Mouse (Mus musculus) CH12.LX (cell line): Measurements from ENCODE around the gene Il17rb. TPM values are rescaled to one million over a fixed set of nuclear protein-coding genes. Genes with fewer than 3 reads are reported as not detected.

Source experiments
- DNase-seq: peaks from one replicate; pipeline ENCODE4 v3.0.0-alpha.2; 2013; ENCODE audit errors: extremely low read depth
- H3K27ac ChIP-seq: 2 replicates; pipeline ENCODE4 v1.5.1; 2012; ENCODE audit warnings: low read depth, mild to moderate bottlenecking, control low read depth, moderate library complexity; ENCODE audit not compliant: insufficient read depth
- H3K27me3 ChIP-seq: replicated peaks from 2 replicates; pipeline ENCODE3; 2012; ENCODE audit warnings: inconsistent platforms
- H3K36me3 ChIP-seq, 2 experiments: replicated peaks in 1 of 2; 2 replicates each; pipeline versions ENCODE3 to v1.6.1; 2012; ENCODE audit warnings: inconsistent platforms in 1 of 2, low read length in 1 of 2, mild to moderate bottlenecking in 1 of 2, mixed read lengths in 1 of 2, moderate library complexity in 1 of 2; ENCODE audit not compliant: control insufficient read depth in 1 of 2, insufficient read depth in 1 of 2
- H3K4me1 ChIP-seq, 2 experiments: 2 replicates each; pipeline ENCODE4 v1.6.1; 2012; ENCODE audit warnings: inconsistent platforms in 1 of 2, moderate library complexity in 1 of 2; ENCODE audit not compliant: insufficient read depth in 2 of 2, control insufficient read depth in 1 of 2
- H3K4me2 ChIP-seq: 2 replicates; pipeline ENCODE4 v1.6.1; 2012; ENCODE audit warnings: low read depth, mild to moderate bottlenecking, control low read depth; ENCODE audit not compliant: poor library complexity, insufficient read depth, severe bottlenecking
- H3K4me3 ChIP-seq, 3 experiments: fragments of 150-350 bp in 1 of 3; sonication (generic) in 1 of 3; replicated peaks in 1 of 3; 2 replicates each; pipeline versions ENCODE3 to v1.5.1; 2011 to 2012; ENCODE audit warnings: low read depth in 2 of 3, low read length in 2 of 3, mild to moderate bottlenecking in 2 of 3, moderate library complexity in 2 of 3, control low read depth in 1 of 3, improper control_type of control experiment in 1 of 3, inconsistent platforms in 1 of 3, mixed read lengths in 1 of 3; ENCODE audit not compliant: poor library complexity in 1 of 3
- H3K79me2 ChIP-seq: replicated peaks from 2 replicates; pipeline ENCODE4 v1.6.1; 2012; ENCODE audit warnings: mild to moderate bottlenecking, moderate library complexity; ENCODE audit not compliant: control insufficient read depth, poor library complexity, insufficient read depth, severe bottlenecking; ENCODE audit errors: extremely low read depth
- H3K9ac ChIP-seq: 2 replicates; pipeline ENCODE4 v1.6.1; 2012; ENCODE audit warnings: low read depth, mild to moderate bottlenecking, control low read depth, moderate library complexity; ENCODE audit not compliant: insufficient read depth
- H3K9me3 ChIP-seq: replicated peaks from 2 replicates; pipeline ENCODE3; 2012; ENCODE audit warnings: low read length, inconsistent platforms, mixed read lengths
- CHD1 ChIP-seq: IDR thresholded peaks from 2 replicates; pipeline ENCODE4 v1.6.1; 2012; ENCODE audit warnings: low read depth, low read length, improper control_type of control experiment, inconsistent platforms
- CHD2 ChIP-seq: IDR thresholded peaks from 2 replicates; pipeline ENCODE4 v1.6.1; 2011; ENCODE audit warnings: low read length, improper control_type of control experiment
- CTCF ChIP-seq, 2 experiments: IDR thresholded peaks in 1 of 2; conservative IDR thresholded peaks in 1 of 2; 2 replicates each; pipeline ENCODE4 v1.5.1; 2011 to 2012; ENCODE audit warnings: low read depth in 2 of 2, low read length in 2 of 2, improper control_type of control experiment in 1 of 2, inconsistent platforms in 1 of 2, mild to moderate bottlenecking in 1 of 2, moderate library complexity in 1 of 2
- E2F4 ChIP-seq: IDR thresholded peaks from 2 replicates; pipeline ENCODE4 v1.6.1; 2011; ENCODE audit warnings: low read depth, low read length, improper control_type of control experiment; ENCODE audit not compliant: insufficient replicate concordance
- EP300 ChIP-seq: IDR thresholded peaks from 2 replicates; pipeline ENCODE4 v1.6.1; 2011; ENCODE audit warnings: low read length, improper control_type of control experiment
- ETS1 ChIP-seq: conservative IDR thresholded peaks from 2 replicates; pipeline ENCODE4 v1.6.1; 2012; ENCODE audit warnings: low read depth, mild to moderate bottlenecking, inconsistent platforms, low read length, improper control_type of control experiment, moderate library complexity
- GABPA ChIP-seq: IDR thresholded peaks from 2 replicates; pipeline ENCODE4 v1.6.1; 2012; ENCODE audit warnings: low read depth, low read length, improper control_type of control experiment, inconsistent platforms; ENCODE audit not compliant: insufficient replicate concordance
- HCFC1 ChIP-seq: IDR thresholded peaks from 2 replicates; pipeline ENCODE4 v1.6.1; 2012; ENCODE audit warnings: low read depth, mild to moderate bottlenecking, inconsistent platforms, low read length, improper control_type of control experiment
- IRF4 ChIP-seq: IDR thresholded peaks from 2 replicates; pipeline ENCODE4 v1.6.1; 2014; ENCODE audit warnings: low read depth, mild to moderate bottlenecking, inconsistent platforms, low read length, improper control_type of control experiment
- JUN ChIP-seq: IDR thresholded peaks from 2 replicates; pipeline ENCODE4 v1.6.1; 2011; ENCODE audit warnings: low read depth, mild to moderate bottlenecking, low read length, improper control_type of control experiment, moderate library complexity; ENCODE audit not compliant: insufficient read depth
- JUND ChIP-seq: conservative IDR thresholded peaks from 2 replicates; pipeline ENCODE4 v1.6.1; 2011; ENCODE audit warnings: low read depth, low read length, improper control_type of control experiment
- KAT2A ChIP-seq: IDR thresholded peaks from 2 replicates; pipeline ENCODE4 v1.6.1; 2012; ENCODE audit warnings: low read length, improper control_type of control experiment, inconsistent platforms; ENCODE audit not compliant: insufficient replicate concordance
- MAFK ChIP-seq: IDR thresholded peaks from 2 replicates; pipeline ENCODE4 v1.6.1; 2011; ENCODE audit warnings: low read length, improper control_type of control experiment; ENCODE audit not compliant: insufficient replicate concordance
- MAX ChIP-seq: IDR thresholded peaks from 2 replicates; pipeline ENCODE4 v1.6.1; 2011; ENCODE audit warnings: low read length, improper control_type of control experiment
- MAZ ChIP-seq: IDR thresholded peaks from 2 replicates; pipeline ENCODE4 v1.6.1; 2012; ENCODE audit warnings: low read depth, mild to moderate bottlenecking, inconsistent platforms, low read length, improper control_type of control experiment, moderate library complexity
- MYC ChIP-seq: IDR thresholded peaks from 2 replicates; pipeline ENCODE4 v1.6.1; 2011; ENCODE audit warnings: low read depth, mild to moderate bottlenecking, improper control_type of control experiment, low read length
- NELFE ChIP-seq: IDR thresholded peaks from 2 replicates; pipeline ENCODE4 v1.6.1; 2011; ENCODE audit warnings: low read depth, low read length, improper control_type of control experiment
- NRF1 ChIP-seq: IDR thresholded peaks from 2 replicates; pipeline ENCODE4 v1.6.1; 2014; ENCODE audit warnings: low read depth, mild to moderate bottlenecking, inconsistent platforms, low read length, improper control_type of control experiment, moderate library complexity
- PAX5 ChIP-seq: IDR thresholded peaks from 2 replicates; pipeline ENCODE4 v1.6.1; 2012; ENCODE audit warnings: low read length, inconsistent platforms, mixed read lengths
- POLR2A ChIP-seq: IDR thresholded peaks from 2 replicates; pipeline ENCODE4 v1.6.1; 2011; ENCODE audit warnings: low read depth, mild to moderate bottlenecking, improper control_type of control experiment, low read length
- POLR2AphosphoS2 ChIP-seq: IDR thresholded peaks from 2 replicates; pipeline ENCODE4 v1.6.1; 2011; ENCODE audit warnings: low read depth, low read length, improper control_type of control experiment
- RAD21 ChIP-seq: IDR thresholded peaks from 2 replicates; pipeline ENCODE4 v1.6.1; 2011; ENCODE audit warnings: low read depth, mild to moderate bottlenecking, low read length, improper control_type of control experiment, moderate library complexity
- SIN3A ChIP-seq: IDR thresholded peaks from 2 replicates; pipeline ENCODE4 v1.6.1; 2012; ENCODE audit warnings: low read length, improper control_type of control experiment, inconsistent platforms
- SMC3 ChIP-seq: IDR thresholded peaks from 2 replicates; pipeline ENCODE4 v1.6.1; 2011; ENCODE audit warnings: low read depth, low read length, improper control_type of control experiment
- TBP ChIP-seq: conservative IDR thresholded peaks from 2 replicates; pipeline ENCODE4 v1.6.1; 2011; ENCODE audit warnings: low read depth, low read length, improper control_type of control experiment
- TCF12 ChIP-seq: IDR thresholded peaks from 2 replicates; pipeline ENCODE4 v1.6.1; 2014; ENCODE audit warnings: low read depth, mild to moderate bottlenecking, inconsistent platforms, low read length, improper control_type of control experiment
- UBTF ChIP-seq: IDR thresholded peaks from 2 replicates; pipeline ENCODE4 v1.6.1; 2012; ENCODE audit warnings: low read depth, mild to moderate bottlenecking, inconsistent platforms, low read length, improper control_type of control experiment, moderate library complexity
- USF1 ChIP-seq: IDR thresholded peaks from 2 replicates; pipeline ENCODE4 v1.6.1; 2014; ENCODE audit warnings: low read depth, mild to moderate bottlenecking, inconsistent platforms, low read length, improper control_type of control experiment
- USF2 ChIP-seq: conservative IDR thresholded peaks from 2 replicates; pipeline ENCODE4 v1.6.1; 2011; ENCODE audit warnings: low read depth, low read length, improper control_type of control experiment
- ZC3H11A ChIP-seq: IDR thresholded peaks from 2 replicates; pipeline ENCODE4 v1.6.1; 2012; ENCODE audit warnings: low read depth, mild to moderate bottlenecking, inconsistent platforms, low read length, improper control_type of control experiment
- ZKSCAN1 ChIP-seq: IDR thresholded peaks from 2 replicates; pipeline ENCODE4 v1.6.1; 2012; ENCODE audit warnings: low read depth, inconsistent platforms, low read length, improper control_type of control experiment, borderline replicate concordance
- ZMIZ1 ChIP-seq: IDR thresholded peaks from 2 replicates; pipeline ENCODE4 v1.6.1; 2012; ENCODE audit warnings: low read depth, mild to moderate bottlenecking, inconsistent platforms, low read length, improper control_type of control experiment
- ZNF384 ChIP-seq: IDR thresholded peaks from 2 replicates; pipeline ENCODE4 v1.6.1; 2012; ENCODE audit warnings: low read depth, low read length, improper control_type of control experiment, inconsistent platforms
- dilution Hi-C: fragments of 300-500 bp; cut with MboI; formaldehyde crosslinking; loops from 2 replicates; pipeline ENCODE4 v1.14.3; 2020; ENCODE audit warnings: low sequenced_read_pairs; ENCODE audit not compliant: extremely low pct_unique_long_range_greater_than_20kb, extremely low pct_ligation_motif_present
- in situ Hi-C: fragments of 300-500 bp; cut with MboI; formaldehyde crosslinking; loops from 3 replicates; pipeline ENCODE4 v1.14.3; 2019; ENCODE audit warnings: low sequenced_read_pairs, low pct_ligation_motif_present, low pct_unique_long_range_greater_than_20kb, mixed read lengths
- polyA plus RNA-seq: library from polyadenylated mRNA; unstranded; fragments of >175 nt; gene quantifications from 2 replicates; pipeline ENCODE4 v1.2.1, GENCODE M21; 2012; ENCODE audit warnings: low read depth; ENCODE audit not compliant: insufficient read length
- total RNA-seq, 2 experiments: library from RNA; depleted of rRNA; stranded (reverse); fragments of 300-350 nt in 1 of 2; fragments of >200 nt in 1 of 2; gene quantifications; 2 replicates each; pipeline ENCODE4 v1.2.3; 2012 to 2014

Il17rb gene
- total and polyA plus RNA-seq, 3 experiments = 5.0 to 12.9 (median 6.7) TPM

DNA sequence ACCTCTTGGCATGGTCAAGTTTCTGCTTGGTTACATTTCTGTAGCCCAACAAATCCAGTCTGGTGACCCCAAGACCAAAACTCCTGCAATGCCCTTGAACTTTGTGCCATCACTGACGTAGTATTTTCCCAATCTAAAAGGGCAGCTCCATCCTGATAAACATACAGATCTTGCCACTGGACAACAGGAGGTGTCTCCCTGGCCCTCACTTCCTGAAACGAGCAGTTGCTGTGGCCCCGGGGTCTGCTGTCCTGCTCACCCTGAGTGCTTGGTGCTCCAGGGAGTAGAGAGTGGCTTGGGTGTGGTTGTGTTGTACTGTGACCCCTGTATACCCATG lies 9.3 kb downstream of the Il17rb start:
- dilution Hi-C loops (no loop called here), in situ Hi-C loops (no loop called here)
- peak overlapping the region; percentile 31 to 67 (median 58) for H3K4me3 ChIP-seq
- H3K9me3 ChIP-seq = no peaks in the 10 kb centered on the region
- no peak for DNase-seq
- no peaks in the 10 kb centered on the region for H3K27me3 ChIP-seq
- H3K79me2 ChIP-seq = no peaks in the 10 kb centered on the region
- H3K36me3 ChIP-seq = peaks cover 17 to 38% of the 10 kb centered on the region in 2 experiments
- TF ChIP-seq CHD2 = no peak
- TF ChIP-seq SIN3A = peak; percentile 17; the same call in 1 of the 2 replicates
- H3K4me2 ChIP-seq = peak overlapping the region; percentile 82
- peak overlapping the region; percentile 59 for H3K27ac ChIP-seq
- peaks cover 10 to 44% of the 10 kb centered on the region in 2 experiments for H3K4me1 ChIP-seq
- H3K9ac ChIP-seq = peak overlapping the region; percentile 37; the same call in 1 of the 2 replicates

DNA sequence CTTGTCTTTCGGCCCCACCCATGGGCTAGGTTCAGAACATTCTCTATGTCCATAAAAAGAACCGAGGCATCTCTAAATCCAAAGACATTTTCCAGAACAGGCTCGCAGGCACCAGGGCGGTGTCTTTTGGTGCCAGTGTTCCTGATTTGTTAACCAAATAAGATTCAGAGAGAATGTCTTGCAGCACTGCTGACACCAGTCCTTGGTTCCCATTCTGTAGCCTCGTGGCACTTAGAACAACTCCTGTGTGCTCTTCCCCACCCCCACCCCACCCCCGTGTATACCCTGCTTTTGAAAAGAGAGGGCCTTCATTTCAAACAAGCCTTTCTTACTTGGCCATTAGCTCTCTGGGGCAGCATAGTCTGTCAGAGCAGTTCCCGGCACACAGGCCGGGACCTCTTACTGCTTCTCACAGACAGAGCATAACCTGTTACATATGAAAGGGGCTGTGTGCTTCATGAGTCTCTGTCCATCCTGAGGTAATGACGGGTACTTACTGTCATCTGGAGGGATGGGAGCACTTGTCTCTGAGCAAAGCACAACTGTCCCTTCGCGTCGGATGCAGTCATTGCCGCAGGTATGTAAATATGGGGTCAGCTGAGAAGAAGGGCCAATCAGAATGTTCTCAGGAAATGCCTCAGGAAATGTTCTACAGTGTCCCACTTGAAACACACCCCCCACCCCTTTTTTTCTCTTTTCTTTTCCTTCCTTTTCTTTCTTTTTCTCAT lies 9.8 kb downstream of the Il17rb start:
- Histone ChIP-seq H3K9me3 (no peaks in the 10 kb centered on the region), H3K79me2 (no peaks in the 10 kb centered on the region), H3K4me3 (peak overlapping the region; percentile 58 to 80 (median 67)), H3K9ac (peak overlapping the region; percentile 93), H3K4me1 (peaks cover 10 to 38% of the 10 kb centered on the region in 2 experiments), H3K36me3 (peaks cover 21 to 44% of the 10 kb centered on the region in 2 experiments), H3K27ac (peak overlapping the region; percentile 91), H3K4me2 (peak overlapping the region; percentile 82), H3K27me3 (no peaks in the 10 kb centered on the region)
- peak; percentile 89 for DNase-seq
- in situ Hi-C loops = no loop called here
- dilution Hi-C loops = no loop called here
- TF ChIP-seq MYC = peak; percentile 89
- TF ChIP-seq POLR2A = peak; percentile 81
- TF ChIP-seq USF1 = peak; percentile 87
- no peak for TF ChIP-seq ZKSCAN1
- no peak for TF ChIP-seq UBTF
- TF ChIP-seq ZMIZ1 = peak; percentile 80
- peak; percentile 28; the same call in 1 of the 2 replicates for TF ChIP-seq EP300
- TF ChIP-seq KAT2A = no peak
- TF ChIP-seq RAD21 = no peak
- TF ChIP-seq MAFK = no peak
- 0 out of 2 replicates have a peak, but pooled peaks have one; percentile 41 for TF ChIP-seq NELFE
- peak; percentile 77 for TF ChIP-seq ZNF384
- TF ChIP-seq PAX5 = no peak
- TF ChIP-seq CHD1 = no peak
- TF ChIP-seq JUND = no peak
- TF ChIP-seq NRF1 = no peak; the same call in 1 of the 2 replicates
- no peak for TF ChIP-seq MAZ
- TF ChIP-seq USF2 = peak; percentile 82
- no peak for TF ChIP-seq ZC3H11A
- TF ChIP-seq MAX = peak; percentile 31
- no peak for TF ChIP-seq E2F4
- peak; percentile 89 for TF ChIP-seq TBP
- peak; percentile 74 for TF ChIP-seq HCFC1
- TF ChIP-seq TCF12 = peak; percentile 28
- TF ChIP-seq CTCF (conservative IDR thresholded peaks at IDR 0.05 in 1 of 2, IDR thresholded peaks at IDR 0.05 in 1 of 2; ENCODE audit: low read depth in 2 of 2, low read length in 2 of 2) = no peak
- TF ChIP-seq JUN = no peak
- peak; percentile 47; the same call in 1 of the 2 replicates for TF ChIP-seq POLR2AphosphoS2
- TF ChIP-seq ETS1 = no peak
- no peak for TF ChIP-seq SMC3
- TF ChIP-seq GABPA = no peak
- TF ChIP-seq IRF4 = peak; percentile 31; the same call in 1 of the 2 replicates
